Mouse (Mus musculus): Measurements from ENCODE around the gene Hpse. TPM values are rescaled to one million over a fixed set of nuclear protein-coding genes. Genes with fewer than 3 reads are reported as not detected.
A peak's percentile ranks its signal among the peaks of the same experiment; 100 is the strongest.

Hpse gene
- total RNA-seq, 2 experiments from 2014 or later = 5.0 to 6.6 TPM

DNA sequence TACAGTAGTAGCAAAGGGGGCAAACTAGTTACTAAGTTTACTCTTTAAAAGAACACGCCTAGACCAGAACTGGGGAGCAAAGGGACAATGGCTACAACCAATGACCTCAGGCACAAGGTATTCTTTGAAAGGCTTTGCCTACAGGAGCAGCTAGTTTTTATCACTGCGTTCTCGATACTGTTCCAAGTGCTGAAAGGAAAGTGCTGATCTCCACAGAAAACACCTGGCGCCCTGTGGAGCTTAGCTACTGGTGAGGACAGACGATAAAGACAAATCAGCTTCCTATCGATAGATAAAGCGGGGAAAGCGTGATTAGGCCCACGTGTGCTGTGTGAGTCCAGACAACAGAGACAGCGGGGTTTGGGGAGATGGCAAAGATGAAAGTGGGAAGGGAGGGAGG lies 71.5 kb downstream of the Hpse start:
- ATAC-seq (replicated peaks; ENCODE audit: low FRiP score, poor library complexity, severe bottlenecking) = no peak

DNA sequence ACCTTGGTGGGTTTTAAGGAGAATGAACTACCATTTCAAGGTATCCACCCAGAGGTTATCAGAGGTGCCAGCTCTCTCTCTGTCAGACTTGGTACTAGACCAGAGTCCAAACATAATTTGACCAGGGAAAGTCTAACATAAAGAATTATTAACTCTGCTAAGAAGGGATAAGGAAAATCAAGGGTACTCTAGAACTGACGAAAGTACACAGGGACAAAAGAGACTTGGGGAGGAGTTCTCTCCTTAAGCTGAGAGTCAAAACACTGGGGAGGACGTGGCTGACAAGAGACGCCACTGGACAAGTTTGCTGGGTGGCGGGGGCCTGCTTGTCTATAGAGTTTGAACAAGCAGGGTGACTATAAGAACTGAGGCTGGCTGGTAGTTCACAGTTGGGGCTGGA lies 73.0 kb downstream of the Hpse start:
- ATAC-seq (replicated peaks; ENCODE audit: low FRiP score, poor library complexity, severe bottlenecking) = no peak

DNA sequence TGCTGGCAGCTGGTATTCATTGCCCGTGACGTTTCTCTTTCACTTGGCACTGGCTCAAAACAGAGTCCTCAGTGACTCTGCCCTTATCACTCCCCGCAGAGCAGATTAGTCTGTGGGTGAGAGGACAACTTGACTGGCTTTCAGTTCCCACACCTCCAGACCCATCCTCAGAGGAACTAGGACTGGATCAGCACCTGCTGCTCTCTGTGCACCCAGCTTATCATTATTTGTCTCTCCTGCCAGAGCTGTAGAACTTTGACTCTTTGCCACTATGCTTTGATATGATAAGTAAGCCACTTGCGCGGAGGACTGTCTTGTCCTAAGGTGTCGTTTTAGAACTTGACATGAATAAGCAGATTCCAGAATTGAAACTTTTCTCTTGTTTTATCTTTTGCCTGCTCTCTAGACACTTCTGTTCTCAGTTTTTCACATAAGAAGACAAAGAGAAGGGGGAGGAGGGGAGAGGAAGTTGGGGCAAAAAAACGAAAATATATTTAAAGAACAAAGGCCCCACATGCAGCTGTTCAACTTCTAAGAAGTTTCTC lies 75.5 kb downstream of the Hpse start:
- ATAC-seq (replicated peaks; ENCODE audit: low FRiP score, poor library complexity, severe bottlenecking) = peak; percentile 85

DNA sequence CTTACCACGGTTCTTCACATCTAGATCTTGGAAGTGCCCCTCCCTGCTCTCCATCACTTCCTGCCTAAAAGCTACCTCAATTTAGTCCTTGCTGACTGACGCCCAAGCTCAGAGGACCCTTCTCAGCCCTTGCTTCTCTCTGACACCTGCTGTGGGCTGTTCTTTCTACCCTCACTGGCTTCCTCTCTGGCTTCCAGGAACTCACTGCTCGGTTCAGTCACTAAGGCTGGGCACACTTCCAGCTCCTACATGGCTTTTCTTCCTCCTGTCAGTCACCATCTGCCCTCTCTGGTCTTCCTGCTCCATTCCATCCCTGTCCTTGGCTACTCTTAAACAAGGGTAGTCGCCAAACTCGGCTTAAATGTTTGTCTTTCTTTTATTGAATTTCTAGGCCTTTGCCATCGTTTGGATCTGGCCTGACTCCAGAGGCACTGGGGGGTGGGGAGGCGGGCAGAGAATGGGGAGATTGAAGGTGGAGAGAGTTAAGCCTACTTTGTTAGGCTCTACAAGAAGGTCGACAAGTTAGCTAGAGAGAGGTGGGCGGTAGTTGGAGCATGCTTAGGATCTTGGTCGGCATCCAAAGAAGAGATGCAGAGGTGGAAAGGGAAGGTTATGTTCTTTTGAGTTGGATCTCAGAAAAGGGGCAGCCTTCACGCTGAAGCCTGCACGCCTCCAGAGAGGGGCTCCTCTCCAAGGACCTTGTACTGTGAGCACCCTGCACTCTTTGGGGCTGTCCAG lies 76.1 kb downstream of the Hpse start:
- peak; percentile 13; the same call in 1 of the 2 replicates for ATAC-seq (replicated peaks; ENCODE audit: low FRiP score, poor library complexity, severe bottlenecking)

DNA sequence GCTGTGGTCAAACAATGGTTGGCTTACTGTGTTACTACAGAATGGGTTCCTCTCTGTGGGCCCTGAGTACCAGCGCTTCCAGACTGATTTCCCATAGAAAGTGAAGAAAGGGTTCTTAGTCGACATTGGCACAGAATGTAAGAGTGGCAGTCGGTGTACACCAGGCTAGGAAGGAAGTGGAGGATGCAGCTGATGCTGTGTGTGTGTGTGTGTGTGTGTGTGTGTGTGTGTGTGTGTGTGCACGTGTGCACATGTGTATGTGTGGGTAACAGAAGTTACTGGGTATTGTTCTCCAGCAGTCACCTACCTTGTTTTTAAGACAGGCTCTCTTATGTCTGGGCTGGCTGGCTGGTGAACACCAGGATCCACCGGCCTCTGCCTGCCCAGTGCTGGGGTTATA lies 77.2 kb downstream of the Hpse start:
- ATAC-seq (replicated peaks; ENCODE audit: low FRiP score, poor library complexity, severe bottlenecking) = no peak

DNA sequence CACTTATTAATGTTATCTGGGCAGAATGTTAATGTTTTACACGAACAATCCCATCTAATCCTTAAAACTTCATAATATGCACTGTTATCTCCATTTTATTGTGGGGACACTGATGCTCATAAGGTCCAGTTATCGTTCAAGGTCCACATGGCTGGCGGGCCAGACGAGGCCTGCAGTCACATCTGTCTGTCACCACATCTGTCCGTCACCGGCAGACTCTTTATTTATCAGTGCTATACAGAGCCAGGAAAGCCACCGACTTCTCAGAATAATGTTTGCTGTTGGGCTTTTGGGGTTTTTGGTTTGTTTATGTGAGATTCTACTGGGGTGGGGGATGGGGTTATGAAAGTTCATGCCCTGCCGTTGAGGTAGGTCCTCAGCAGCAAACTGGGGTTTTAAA lies 81.0 kb downstream of the Hpse start:
- peak; percentile 72 for ATAC-seq (replicated peaks; ENCODE audit: low FRiP score, poor library complexity, severe bottlenecking)

DNA sequence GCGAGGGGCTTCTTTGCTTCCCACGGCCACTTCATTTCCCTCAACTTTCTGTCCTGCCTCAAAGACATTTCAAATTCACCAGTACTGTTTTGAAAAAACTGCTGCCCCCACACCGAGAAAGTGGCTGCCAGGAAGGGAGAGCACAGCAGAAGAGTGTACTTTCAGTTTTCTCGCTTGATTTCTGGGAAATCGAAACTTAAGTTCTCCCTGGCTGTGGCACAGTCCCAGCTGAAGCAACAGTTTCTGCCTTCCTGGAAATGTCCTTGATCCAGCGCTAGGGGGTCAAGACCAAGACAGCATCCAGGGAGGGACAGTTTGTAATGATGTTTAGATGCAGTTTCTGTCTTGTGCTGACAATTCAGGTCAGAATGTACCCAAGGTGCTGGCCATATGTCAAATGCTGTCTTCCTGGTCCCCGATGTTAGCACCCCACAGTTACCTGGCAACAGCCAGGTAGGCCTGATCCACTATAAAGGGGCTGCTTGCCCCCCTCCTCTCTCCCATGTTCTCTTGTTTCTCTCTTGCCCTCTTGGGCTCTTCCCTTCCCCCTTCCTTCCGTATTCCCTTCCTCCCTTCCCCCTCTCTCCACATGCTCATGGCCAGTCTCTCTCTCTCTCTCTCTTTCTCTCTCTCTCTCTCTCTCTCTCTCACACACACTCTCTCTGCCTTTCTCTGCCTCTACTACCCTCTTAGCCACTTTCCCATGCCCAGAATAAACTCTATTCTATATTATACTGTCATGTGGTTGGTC lies 82.5 kb downstream of the Hpse start:
- ATAC-seq (replicated peaks; ENCODE audit: low FRiP score, poor library complexity, severe bottlenecking) = peak; percentile 49

DNA sequence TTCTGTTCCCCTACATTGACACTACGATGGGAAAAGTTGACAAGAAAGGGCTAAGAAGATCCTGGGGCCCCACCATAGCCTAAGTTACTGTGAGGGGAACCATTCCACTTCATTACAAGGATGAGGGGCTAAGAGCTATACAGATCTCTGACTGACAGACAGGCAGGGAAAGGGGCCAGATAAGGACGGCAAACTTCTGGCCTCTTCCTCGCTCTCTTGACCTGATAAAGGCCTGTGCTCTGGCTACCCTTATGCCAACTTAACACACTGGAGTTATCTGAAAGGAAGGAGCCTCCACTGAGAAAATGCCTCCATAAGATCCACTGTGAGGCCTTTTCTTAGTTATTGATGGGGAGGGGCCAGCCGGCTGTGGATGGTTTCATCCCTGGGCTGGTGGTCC lies 83.6 kb downstream of the Hpse start:
- peak; percentile 62 for ATAC-seq (replicated peaks; ENCODE audit: low FRiP score, poor library complexity, severe bottlenecking)

DNA sequence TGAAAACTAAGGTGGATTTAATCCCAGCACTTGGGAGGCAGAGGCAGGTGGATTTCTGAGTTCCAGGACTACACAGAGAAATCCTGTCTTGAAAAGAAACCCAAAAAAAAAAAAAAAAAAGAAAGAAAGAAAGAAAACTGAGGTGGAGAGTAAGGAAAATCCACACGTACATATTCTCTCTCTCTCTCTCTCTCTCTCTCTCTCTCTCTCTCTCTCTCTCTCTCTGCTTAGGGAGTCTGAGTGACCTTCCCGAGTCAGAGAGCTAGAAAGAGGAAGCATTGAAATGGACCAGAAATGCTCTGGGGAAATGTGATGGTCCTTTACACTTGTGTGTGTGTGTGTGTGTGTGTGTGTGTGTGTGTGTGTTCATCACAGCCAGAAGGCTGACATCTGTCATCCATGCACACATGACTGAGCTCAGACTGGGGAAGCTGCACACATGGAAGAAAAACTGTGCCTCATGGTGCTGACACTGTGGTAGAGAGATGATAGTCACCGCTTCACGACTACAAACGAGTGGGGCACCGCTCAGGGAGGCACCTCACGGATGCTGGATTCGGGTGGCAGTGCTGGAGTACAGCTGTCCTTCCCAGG lies 84.5 kb downstream of the Hpse start:
- ATAC-seq (replicated peaks; ENCODE audit: low FRiP score, poor library complexity, severe bottlenecking) = no peak

DNA sequence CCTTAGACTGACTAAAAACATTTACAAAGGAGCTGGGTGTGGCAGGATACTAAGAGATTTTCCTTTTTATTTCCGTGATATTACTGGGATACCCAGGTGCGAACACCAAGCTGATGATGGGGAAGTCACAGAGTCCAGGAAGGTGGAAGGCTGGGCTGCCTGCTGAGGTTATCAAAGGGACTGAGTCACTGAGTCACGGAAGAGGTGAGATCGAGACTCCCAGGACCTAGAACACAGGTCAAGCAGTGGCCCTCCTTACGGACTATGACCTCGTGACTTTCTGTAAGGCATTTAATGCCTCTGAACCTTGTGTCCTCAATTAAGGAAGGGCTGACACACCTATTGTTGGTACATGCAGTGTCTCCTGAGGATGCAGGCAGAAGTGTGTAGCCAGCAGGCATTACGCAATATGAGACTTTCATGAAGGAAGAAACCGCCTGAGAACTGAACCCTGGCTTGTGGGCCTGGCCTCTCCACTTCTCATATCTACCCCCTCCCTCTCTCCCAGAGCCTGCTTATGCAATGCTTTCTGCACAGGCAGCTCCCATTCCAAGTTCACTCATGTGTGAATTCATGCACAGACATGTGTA lies 86.9 kb downstream of the Hpse start:
- ATAC-seq (replicated peaks; ENCODE audit: low FRiP score, poor library complexity, severe bottlenecking) = no peak

Other genes with a start within 250 kb of the Hpse start
- 27.2 and 29.0 TPM in 2 replicates for gene Lin54, start 219.1 kb downstream of the Hpse start, total RNA-seq (2015; ENCODE audit: low replicate concordance)
- 17.7 and 19.5 TPM in 2 replicates for gene Lin54, start 219.1 kb downstream of the Hpse start, total RNA-seq (2017; ENCODE audit: low replicate concordance)
- 19.4 and 27.5 TPM in 2 replicates for gene Cops4, start 201.4 kb downstream of the Hpse start, total RNA-seq (2015; ENCODE audit: low replicate concordance)
- gene Cops4, start 201.4 kb downstream of the Hpse start, total RNA-seq (2017; ENCODE audit: low replicate concordance) = 19.7 and 30.5 TPM in 2 replicates
- 479 and 590 TPM in 2 replicates for gene Plac8, start 147.5 kb downstream of the Hpse start, total RNA-seq (2015; ENCODE audit: low replicate concordance)
- 231 and 307 TPM in 2 replicates for gene Plac8, start 147.5 kb downstream of the Hpse start, total RNA-seq (2017; ENCODE audit: low replicate concordance)
- 3.5 and 6.1 TPM in 2 replicates for gene Coq2, start 44.6 kb downstream of the Hpse start, total RNA-seq (2015; ENCODE audit: low replicate concordance)
- 3.2 and 8.3 TPM in 2 replicates for gene Coq2, start 44.6 kb downstream of the Hpse start, total RNA-seq (2017; ENCODE audit: low replicate concordance)
- 9.0 and 34.6 TPM in 2 replicates for gene Helq, start 78.9 kb upstream of the Hpse start, total RNA-seq (2015; ENCODE audit: low replicate concordance)
- 10.7 and 25.5 TPM in 2 replicates for gene Helq, start 78.9 kb upstream of the Hpse start, total RNA-seq (2017; ENCODE audit: low replicate concordance)
- 15.8 and 24.9 TPM in 2 replicates for gene Mrps18c, start 78.9 kb upstream of the Hpse start, total RNA-seq (2015; ENCODE audit: low replicate concordance)
- gene Mrps18c, start 78.9 kb upstream of the Hpse start, total RNA-seq (2017; ENCODE audit: low replicate concordance) = 26.3 and 36.8 TPM in 2 replicates
- 1.3 and 3.1 TPM in 2 replicates for gene Abraxas1, start 101.2 kb upstream of the Hpse start, total RNA-seq (2015; ENCODE audit: low replicate concordance)
- gene Abraxas1, start 101.2 kb upstream of the Hpse start, total RNA-seq (2017; ENCODE audit: low replicate concordance) = 10.5 and 12.9 TPM in 2 replicates
- 0.58 TPM in 1 of 2 replicates, not detected in the other for gene Gpat3, start 126.0 kb upstream of the Hpse start, total RNA-seq (2015; ENCODE audit: low replicate concordance)
- 0.56 and 1.0 TPM in 2 replicates for gene Gpat3, start 126.0 kb upstream of the Hpse start, total RNA-seq (2017; ENCODE audit: low replicate concordance)